Mouse (Mus musculus) hindlimb bud, embryonic 11.5 days (tissue): Measurements from ENCODE around the gene Carm1.

ENCODE experiments used
- DNase-seq: peaks from one replicate; pipeline ENCODE4 v3.0.0-alpha.2; 2012; ENCODE audit warnings: low read depth, low spot score; ENCODE audit errors: extremely low spot score

Carm1 gene

DNA sequence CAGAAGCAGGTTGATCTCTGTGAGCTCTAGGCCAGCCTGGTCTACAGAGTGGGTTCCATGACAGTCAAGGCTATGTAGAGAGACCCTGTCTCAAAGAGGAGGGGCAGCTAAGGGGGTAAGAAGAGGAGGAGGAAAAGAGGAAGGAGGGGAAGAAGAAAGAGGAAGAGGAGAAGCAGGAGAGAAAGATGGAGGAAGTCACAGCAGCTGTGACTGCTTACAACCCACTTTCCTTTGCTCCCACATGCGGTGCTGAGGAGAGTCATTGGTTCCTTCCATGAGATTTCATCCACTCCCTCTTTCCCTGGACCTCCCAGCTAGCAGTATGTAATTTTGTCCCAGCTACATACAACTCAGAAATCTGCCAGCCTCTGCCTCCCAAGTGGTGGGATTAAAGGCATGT, 60.0 kb downstream of the Carm1 start:
- no peak for DNase-seq

DNA sequence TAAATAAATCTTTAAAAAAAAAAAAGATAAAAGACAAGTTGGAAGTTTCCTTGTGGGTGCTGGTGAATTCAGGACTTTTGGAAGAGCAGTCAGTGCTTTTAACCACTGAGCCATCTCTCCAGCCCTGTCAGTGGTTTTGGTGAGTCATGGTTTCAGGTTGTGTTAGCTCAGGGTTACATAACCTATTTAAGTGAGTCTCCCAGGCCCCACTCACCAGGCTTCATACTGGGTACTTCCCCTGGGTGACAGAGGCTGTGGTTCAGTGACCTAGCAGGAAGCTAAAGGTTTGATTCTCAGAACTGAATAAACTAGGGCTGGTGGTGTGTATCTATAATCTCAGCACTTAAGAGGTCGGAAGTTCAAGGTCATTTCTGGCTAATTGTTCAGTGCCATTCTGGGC, 63.2 kb downstream of the Carm1 start:
- no peak for DNase-seq

DNA sequence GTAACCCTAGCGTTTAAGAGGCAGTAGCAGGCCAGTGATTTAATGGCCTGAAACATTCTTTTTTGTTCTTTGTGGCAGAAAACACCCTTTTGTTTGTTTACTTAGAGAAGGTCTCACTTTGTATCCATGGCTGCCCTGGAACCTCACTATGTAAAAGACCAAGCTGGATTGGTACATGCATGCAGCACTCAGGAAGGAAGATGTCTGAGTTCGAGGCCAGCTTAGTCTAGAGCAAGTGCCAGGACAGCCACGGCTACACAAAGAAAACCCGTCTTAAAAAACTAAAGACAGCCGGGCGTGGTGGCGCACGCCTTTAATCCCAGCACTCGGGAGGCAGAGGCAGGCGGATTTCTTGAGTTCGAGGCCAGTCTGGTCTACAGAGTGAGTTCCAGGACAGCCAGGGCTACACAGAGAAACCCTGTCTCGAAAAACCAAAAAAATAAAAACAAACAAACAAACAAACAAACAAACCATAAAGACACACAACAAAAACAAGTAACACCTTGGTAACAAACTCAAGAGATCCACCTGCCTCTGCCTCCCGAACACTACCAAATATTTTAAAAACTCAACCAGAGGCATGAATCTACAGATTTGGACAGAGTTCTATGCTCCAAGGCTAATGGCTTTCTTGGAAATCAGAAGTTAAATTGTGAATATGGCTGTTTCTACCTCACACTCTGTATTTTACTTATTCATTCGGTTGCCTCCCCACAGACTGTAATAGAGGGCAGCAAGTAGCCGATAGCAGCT, 68.3 kb downstream of the Carm1 start:
- DNase-seq, result no peak

DNA sequence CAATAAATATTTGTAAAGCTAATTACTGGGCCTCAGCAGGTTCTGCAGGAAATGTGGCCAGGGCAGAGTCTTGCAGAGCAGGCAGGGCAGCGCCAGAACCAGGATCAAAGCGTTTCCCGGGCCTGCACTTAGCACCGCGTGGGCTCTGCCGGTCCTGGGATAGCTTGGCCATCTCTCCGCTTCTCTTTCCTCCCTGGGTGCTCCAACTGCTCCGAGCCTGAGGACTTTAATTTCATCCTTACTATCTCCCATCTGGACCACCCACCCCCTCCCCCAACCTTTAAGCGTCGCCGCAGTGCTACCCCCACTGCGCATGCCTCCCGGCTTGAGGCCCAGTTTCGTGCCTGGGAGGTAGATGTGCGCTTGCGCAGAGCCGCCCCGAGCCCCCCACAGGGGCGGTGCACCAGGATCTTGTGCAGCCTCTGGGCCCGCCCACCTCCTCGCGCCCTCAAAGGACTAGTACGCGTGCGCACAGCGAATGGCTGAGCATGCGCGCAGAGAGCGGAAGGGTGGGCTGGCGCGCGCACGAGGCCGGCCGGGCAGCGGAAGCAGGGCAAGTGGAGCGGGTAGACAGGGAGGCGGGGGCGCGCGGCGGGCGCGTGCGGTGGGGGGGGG, 69.0 kb downstream of the Carm1 start, which contains the start of gene Smarca4:
Gene Smarca4 (plus strand): TSS at position 553 of the 615 bp plus-strand sequence.
- peak; percentile 97 for DNase-seq

DNA sequence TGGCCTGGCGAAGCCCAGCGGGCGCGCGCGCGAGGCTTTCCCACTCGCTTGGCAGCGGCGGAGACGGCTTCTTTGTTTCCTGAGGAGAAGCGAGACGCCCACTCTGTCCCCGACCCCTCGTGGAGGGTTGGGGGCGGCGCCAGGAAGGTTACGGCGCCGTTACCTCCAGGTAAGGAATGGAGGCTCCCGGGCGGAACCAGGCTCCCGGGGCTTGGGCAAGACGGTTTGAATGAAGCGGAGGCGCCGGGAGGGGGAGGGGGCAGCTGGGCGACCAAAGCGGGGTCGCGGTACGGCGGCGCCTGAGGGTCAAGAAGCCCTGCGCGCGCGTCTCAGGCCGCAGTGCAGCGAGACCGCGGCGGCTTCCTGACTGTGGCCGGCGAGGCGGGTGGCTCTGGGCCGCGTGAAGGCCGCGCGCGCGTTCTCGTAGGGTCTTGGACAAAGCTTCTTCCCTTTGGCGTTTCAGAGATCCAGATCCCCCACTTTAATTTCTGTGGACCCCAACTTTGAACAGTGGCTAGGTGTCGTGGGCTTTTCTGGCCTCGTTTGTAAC, 69.6 kb downstream of the Carm1 start:
- no peak for DNase-seq

DNA sequence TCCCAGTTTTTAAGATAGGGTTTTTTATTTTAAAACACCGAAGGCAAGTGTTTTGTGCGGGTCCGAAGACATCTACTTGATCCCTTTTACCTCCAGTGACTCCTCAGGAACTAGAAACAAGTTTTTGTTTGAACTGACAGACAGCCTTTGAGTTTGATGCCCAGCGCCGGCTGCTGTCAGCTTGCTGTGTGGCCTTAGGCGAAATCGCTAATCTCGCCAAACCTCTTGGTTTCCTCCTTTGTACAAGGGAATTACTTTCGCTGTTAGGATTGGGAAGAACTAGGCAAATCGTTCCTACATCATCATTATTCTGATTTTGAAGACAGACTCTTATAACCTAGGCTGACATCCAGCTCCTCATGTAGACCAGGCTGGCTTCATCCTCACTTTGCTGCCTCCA, 70.4 kb downstream of the Carm1 start:
- no peak for DNase-seq

DNA sequence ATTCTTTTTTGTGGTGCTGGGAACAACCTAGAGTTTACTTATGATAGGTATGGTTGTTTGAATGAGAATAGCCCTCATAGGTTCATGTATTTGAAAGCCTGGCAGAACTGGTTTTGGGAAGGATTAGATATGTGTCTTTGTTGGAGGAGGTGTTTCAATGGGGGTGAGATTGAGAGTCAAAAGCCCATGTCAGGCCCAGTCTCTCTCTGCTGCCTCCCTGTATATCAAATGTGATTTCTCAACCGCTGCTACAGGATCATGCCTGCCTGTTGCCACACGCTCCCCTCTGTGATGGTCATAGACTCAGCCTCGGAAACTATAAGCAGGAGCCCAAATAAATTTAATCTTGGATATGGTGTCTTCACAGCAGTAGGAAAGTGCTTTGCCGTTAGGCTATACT, 73.5 kb downstream of the Carm1 start:
- DNase-seq, result no peak

DNA sequence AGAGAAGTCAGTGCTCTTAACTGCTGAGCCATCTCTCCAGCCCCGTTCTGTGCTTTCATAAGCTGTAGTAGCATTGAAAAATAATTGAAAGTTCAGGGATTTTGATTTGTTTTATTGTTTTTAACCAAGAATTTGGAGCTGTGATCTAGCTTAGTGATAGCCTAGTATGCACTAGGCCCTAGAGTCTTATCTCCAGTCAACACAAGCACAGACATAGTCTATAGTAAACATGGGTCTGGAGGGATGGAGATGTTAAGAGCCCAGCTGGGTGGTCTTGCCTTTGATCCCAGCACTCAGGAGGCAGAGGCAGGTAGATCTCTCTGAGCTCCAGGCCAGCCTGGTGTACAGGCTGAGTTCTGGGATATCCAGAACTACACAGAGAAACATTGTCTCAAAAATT, 76.0 kb downstream of the Carm1 start:
- DNase-seq, result no peak

DNA sequence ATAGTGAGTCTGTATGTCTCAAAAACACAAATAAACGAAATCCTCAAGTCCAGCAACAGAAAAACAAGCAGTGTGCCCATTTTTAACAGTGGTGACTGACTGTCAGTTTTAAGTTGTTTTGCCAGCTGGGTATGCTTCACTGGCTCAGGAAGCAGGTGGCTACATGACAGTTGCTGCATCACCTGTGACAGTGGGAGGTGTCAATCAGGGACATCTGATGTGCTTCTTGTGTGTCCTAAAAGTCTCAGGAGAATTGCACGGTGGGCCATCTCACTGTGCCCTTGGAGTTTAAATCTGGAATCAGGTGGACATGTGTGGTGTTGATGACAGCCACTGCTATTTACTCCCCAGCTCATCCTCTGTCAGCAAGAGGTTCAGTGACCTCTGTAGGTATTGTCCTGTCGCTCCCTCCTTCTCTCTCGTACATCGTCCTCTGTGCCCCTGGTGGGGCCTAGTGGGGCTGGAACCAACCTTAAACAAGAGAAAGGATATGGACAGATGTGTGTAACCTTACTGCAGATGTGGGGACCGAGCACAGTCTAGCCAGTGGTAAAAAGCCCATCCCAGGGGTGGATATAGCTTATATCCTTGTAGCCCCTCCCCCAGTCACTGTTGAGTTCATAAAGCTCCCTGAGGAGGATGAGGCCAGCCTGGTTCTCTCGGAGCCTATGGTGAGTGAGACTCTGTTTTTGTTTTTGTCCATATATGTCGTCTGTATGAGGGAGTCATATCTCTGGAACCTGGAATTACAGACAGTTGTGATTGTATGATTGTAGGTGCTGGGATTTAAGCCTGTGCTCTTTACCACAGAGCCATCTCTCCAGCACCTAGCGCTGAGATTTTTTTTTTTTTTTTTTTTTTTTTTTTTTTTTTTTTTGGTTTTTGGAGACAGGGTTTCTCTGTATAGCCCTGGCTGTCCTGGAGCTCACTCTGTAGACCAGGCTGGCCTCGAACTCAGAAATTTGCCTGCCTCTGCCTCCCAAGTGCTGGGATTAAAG, 78.9 kb downstream of the Carm1 start:
- DNase-seq, result no peak

DNA sequence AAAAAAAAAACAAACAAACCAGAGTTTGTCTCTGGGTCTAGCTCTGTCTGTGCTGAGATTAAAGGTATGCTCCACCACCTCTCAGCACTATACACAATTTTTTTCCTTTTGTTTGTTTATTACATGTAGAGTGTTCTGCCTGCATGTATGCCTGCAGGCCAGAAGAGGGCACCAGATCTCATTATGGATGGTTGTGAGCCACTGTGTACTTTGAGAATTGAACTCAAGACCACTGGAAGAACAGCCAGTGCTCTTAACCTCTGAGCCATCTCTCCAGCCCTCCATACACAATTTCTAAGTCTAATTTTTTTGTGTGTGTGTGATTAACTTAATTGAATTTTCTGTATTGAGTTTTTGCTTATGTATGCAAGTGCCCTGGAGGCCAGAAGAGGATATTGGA, 79.9 kb downstream of the Carm1 start:
- no peak for DNase-seq

DNA sequence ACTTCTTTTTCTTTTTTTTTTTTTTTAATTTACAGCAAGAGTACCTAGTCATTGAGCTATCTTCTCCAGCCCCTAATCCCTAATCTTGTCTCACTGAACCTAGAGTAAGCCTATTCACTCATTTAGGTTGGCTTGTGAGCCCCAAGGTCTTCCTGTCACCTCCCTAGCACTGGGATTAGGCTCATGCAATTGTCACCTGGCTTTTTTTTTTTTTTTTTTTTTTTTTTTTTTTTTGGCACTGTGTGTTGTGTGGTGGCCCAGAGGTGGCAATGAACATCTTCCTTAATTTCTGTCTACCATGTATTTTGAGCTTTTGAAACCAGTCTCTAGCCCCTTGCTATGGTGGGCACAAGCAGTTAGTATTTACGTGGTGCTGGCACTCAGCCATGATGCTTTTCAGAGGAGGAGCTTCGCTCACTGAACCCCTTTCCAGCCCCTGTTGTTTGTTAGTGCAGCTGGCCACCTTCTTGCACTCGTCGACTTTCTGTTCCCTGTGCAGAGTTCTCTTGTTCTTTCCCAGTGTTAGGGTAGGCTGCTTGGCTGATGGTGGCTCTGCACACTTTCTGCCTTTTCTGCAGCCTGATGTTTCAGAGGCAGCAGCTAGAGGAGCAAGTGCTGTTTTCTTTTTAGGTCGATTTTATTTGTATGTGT, 80.6 kb downstream of the Carm1 start:
- DNase-seq, result no peak

DNA sequence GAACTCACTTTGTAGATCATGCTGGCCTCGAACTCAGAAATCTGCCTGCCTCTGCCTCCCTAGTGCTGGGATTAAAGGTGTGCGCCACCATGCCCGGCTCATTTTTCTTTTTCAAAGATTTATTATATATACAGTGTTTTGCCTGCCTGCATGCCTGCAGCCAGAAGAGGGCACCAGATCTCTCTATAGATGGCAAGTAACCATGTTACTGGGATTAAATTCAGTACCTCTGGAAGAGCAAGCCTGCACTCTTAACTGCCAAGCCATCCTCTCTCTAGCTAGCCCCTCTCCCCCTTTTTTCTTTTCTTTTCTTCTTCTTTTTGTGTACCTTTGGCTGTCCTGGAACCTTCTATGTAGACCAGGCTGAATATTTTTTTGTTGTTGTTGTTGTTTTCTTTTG, 84.0 kb downstream of the Carm1 start:
- no peak for DNase-seq

DNA sequence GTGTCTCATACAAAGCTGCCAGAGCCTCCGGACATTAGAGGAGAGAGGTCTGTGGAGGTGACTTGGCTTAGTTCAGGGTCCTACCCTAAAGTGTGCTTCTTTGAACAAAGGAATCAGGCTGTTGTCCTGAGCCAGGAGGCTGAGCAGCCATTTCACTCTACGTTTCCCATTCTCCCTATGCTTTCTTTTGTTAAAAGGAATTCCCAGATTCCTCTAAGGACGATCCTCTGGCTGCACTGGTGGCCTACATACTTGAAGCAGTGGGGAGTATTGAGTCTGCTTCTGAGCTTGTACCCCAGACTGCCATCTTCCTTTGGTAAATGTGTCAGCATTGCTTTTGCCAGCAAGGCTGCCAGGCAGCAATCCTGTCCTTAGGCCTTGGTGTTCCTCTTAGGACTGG, 86.4 kb downstream of the Carm1 start:
- no peak for DNase-seq

DNA sequence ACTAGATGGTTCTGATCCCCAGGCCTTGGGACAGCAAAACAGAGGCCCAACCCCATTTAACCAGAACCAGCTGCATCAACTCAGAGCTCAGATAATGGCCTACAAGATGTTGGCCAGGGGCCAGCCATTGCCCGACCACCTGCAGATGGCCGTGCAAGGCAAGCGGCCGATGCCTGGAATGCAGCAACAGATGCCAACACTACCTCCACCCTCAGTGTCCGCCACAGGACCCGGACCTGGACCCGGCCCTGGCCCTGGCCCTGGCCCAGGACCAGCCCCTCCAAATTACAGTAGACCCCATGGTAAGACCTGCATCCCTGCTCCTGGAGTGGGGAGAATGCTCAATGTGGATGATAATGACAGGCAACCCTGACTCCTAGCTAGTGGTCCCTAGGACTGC, 88.9 kb downstream of the Carm1 start:
- DNase-seq, result no peak

DNA sequence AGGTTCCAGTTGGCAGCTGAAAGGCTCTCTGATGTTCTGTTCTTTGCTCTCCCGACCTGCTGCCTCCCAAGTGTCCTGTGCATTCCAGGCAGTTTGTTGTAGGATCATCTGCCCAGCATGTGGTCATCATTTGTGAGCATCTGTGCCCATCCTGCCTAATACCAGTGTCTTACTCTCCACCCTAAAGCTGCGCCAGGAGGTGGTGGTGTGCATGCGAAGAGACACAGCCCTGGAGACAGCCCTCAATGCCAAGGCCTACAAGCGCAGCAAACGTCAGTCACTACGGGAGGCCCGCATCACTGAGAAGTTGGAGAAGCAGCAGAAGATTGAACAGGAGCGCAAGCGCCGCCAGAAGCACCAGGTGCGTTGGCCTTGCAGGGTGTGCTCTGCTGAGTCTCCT, 92.3 kb downstream of the Carm1 start:
- DNase-seq, result no peak
